Mouse (Mus musculus) kidney, adult 11 months (tissue): Measurements from ENCODE around the gene Sestd1.

Experiments used
- DNase-seq: peaks from one replicate; pipeline ENCODE4 v3.0.0; 2022

The Sestd1 gene

GRCm38 (mm10) chr2:77270136-77270535 is 10.3 kb downstream of the Sestd1 start:
- DNase-seq, result no peak

DNA sequence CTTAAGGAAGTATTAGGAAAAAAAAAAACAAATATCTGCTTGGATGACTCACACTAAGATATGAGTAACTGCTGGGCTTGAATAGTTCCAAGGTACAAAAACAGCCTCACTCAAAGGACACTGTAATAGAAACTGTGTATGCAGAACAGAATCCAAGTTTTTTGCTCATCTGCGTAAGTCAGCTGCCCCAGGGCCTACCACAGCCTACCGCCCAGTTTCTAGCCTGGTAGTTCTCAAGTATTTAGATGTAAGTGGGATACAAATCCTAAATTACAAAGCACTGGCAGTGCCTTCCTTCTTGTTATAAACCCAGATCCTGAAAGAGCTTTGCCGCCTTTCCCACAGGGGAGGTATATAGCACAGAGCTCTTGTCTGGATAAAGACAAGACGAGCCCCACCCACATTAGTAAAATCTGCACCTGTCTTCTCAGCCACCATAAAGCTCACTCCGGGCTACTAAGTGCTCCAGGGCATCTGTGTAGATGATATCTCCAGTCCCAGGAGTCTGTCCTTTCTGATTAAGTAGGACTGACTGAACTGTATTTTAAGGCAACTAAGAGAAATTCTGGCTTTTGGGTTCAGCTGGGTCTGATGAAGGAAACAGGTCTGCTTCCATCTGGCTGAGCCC is 11.7 kb downstream of the Sestd1 start:
- DNase-seq, result no peak

DNA sequence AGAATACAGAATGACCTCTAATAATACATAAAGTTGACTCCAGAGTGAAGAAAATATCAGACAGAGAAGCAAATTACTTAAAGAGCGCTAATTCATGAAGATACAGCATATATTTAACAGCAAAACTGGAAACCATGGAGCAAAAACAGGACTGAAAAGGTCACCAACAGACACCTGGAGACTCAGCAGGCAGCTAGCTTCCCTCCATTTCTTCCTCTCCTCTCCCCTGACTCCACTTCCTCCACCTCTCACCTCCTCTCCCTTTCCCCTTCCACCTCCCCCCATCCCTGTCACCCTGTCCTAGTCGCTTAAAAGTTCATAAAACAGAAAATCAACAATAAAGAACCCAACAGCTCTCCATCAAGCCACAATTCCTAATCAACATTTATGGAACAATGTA is 13.5 kb downstream of the Sestd1 start:
- no peak for DNase-seq

DNA sequence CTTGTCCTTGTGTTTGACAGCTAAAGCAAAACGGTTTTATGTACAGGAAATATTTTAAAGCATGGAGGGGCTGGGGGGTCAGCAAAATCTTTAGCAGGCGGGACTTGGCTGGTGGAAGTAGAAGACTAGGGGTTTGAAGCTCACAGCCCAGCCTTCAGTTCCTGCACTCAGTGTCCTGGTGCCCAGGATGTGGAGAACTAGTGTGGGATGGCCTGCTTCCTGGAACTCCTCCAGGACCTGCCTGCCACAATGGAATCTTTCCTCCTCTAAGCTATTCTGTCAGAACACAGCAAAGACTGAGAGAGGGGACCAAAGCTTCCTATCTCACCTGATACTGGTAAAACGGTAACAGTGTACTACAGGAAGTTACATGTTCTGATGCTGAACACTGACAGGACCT is 14.4 kb downstream of the Sestd1 start:
- DNase-seq, result no peak

DNA sequence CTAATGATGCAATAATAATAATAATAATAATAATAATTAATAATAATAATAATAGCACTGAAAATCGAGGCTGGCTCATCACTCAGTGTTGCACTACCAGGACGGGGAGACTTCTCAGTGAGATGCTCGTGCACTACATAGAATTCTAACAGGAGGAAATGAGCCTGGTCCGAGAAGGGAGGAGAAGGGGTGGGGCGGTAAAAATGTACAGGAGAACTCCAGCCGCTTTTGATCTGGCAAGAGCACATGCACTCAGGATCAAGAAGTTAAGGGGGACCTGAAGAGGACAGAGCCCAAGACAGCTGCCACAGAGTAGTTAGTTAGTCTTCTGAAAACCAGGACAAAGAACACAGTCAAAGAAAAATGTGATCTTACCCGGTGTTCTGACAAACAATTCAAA is 15.1 kb downstream of the Sestd1 start:
- no peak for DNase-seq

GRCm38 (mm10) chr2:77264550-77264949 is 15.8 kb downstream of the Sestd1 start:
- no peak for DNase-seq

GRCm38 (mm10) chr2:77263477-77264435 is 16.6 kb downstream of the Sestd1 start:
- DNase-seq, result no peak

DNA sequence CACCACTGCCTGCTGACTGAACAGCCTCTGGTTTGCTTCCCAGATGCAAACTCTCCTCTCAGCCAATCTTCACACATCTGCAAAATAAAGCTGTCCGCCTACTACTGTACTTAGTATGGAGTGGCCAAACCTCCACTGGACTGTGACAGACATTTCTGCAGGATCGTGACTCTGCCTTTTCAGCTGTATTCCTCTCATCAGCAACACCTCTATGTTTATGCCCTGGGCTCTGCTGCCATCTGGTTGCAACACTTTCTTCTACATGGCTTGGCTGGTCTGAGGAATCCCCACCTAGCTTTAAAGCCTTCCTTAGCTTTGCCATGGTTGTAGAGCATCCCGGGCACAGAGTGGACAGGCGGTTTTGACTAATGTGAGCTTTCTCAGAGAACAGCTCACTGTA is 20.3 kb downstream of the Sestd1 start:
- no peak for DNase-seq

- DNase-seq, result no peak
These were observed 27.2 kb downstream of the Sestd1 start for GRCm38 (mm10) chr2:77253227-77253626.

- no peak for DNase-seq
These were observed 28.7 kb downstream of the Sestd1 start for GRCm38 (mm10) chr2:77251736-77252135.

GRCm38 (mm10) chr2:77249771-77250681 is 30.4 kb downstream of the Sestd1 start:
- DNase-seq, result peak; percentile 59

DNA sequence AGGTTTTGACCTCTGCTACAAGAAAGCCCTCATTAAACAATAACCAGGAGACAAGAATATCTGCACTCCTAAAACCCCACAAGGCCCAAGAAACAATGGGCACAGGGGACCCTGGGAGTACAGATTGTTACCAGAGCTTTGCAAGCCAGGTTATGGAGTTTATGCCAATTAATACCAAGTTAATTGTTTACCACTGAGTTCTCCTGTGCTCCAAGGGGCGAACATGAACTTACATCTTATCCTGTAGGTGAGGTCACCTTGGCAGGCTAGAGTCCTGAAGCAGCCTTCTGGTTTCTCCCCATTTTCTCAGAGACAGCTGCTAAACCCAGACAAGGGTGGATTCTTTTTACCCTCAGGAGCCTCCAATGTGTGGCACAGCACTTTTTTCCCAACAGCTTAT is 32.0 kb downstream of the Sestd1 start:
- DNase-seq, result no peak

- DNase-seq, result no peak
These were observed 33.1 kb downstream of the Sestd1 start for GRCm38 (mm10) chr2:77247200-77247830.

GRCm38 (mm10) chr2:77245806-77246205 is 34.6 kb downstream of the Sestd1 start:
- no peak for DNase-seq

DNA sequence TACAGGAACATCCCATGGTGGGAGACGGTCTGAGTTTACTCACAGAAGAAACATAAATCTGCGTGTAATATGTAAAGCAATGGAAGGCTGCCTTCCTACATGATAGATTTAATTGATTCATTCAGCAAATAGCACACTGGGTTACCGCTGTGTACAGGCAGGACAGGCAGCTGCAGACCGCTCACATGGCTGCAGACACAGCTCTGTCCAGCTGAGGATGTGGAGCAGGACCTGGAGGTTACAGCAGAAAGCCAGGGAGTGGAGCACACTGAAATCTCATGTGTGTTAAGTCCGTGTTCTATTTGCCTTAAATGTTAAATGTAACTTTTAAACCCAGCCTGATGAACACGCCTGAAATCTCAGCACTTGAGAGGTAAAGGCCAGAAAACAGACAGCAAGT is 38.1 kb downstream of the Sestd1 start:
- no peak for DNase-seq

DNA sequence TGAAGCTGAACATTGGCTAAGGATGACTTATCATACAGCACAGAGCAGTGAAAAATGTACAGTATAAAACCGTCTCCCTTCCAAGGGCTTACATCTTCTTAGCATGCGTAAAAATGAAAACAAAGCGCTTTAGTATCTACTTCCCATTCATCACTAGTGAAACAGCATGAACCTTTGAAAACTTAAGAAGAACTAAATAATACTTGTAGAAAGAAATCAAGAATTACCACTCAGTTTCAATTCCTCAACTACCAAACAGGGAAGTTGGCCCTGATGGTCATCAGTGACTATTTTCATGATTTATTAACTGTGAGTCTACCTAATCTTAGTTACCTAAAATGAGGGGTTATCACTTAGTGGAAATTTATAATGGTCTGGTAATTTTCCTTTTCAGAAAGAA is 41.8 kb downstream of the Sestd1 start:
- no peak for DNase-seq

- DNase-seq, result no peak
These were observed 42.3 kb downstream of the Sestd1 start for GRCm38 (mm10) chr2:77238046-77238445.

GRCm38 (mm10) chr2:77236860-77237259 is 43.5 kb downstream of the Sestd1 start:
- DNase-seq, result no peak

- DNase-seq, result no peak
These were observed 44.5 kb downstream of the Sestd1 start for GRCm38 (mm10) chr2:77235896-77236295.

DNA sequence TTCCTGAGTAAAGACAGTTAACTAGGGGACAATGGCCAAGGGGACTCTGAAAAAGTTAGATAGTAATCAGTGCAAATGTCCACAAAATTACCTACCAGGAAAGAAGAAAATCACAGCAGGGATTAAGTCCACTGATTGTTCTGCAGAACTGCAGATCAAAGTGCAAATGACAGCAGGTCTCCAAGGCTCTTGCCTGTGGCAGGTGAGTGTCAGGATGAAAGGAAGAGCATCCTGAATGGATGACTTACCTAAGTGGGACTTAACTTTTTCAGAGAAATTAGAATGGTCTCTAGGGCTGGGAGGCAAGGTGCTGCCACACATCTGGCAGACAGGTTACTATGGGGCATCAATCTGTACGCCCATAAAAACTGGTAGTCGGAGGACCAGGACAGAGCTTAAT is 47.8 kb downstream of the Sestd1 start:
- DNase-seq, result no peak

GRCm38 (mm10) chr2:77220960-77221359 is 59.4 kb downstream of the Sestd1 start:
- DNase-seq, result no peak

- DNase-seq, result no peak
These were observed 67.5 kb downstream of the Sestd1 start for GRCm38 (mm10) chr2:77212885-77213284.

DNA sequence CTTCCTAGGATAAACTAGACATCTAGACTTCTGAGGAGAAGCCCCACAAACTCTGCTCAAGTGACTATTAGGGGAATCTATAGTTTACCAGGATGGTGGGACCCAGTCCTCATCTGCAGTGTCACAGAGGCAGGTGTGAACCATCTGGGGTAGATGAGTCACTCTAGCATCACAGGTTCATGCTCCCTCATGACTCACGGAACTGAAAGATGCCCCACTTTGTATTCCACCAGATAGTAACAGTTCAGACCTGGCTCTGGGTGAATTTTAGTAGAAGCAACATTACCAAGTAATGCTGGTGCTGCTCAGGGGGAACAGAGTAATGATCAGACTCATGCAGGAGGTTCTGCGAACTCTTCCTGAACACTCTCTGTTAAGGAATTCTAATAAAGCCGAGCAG is 73.4 kb downstream of the Sestd1 start:
- no peak for DNase-seq
